Mouse (Mus musculus) layer of hippocampus, postnatal 10 days (tissue): ENCODE measurements around the gene Slc8a2. TPM values are rescaled to one million over a fixed set of nuclear protein-coding genes. Genes with fewer than 3 reads are reported as not detected.

ENCODE experiments used
- DNase-seq, 2 experiments: peaks; one replicate each; pipeline ENCODE4 v3.0.0; 2021; ENCODE audit warnings: low spot score in 2 of 2
- long read RNA-seq: library from polyadenylated mRNA; stranded (forward); transcript quantifications from one replicate; pipeline ENCODE4 v2.0.0, GENCODE M21; 2023
- total RNA-seq, 2 experiments: library from RNA; stranded (reverse); gene quantifications; 2 replicates each; pipeline ENCODE4 v1.2.3; 2021

Slc8a2 gene
- 100 to 1,000 TPM; 282 to 292 TPM for total RNA-seq
- long read RNA-seq, full-length matches to known transcripts, result 2 of 7 reads
- long read RNA-seq, partial matches to known transcripts, result 0 of 7 reads
- long read RNA-seq, other reads (novel, unspliced or antisense), result 5 of 7 reads

DNA sequence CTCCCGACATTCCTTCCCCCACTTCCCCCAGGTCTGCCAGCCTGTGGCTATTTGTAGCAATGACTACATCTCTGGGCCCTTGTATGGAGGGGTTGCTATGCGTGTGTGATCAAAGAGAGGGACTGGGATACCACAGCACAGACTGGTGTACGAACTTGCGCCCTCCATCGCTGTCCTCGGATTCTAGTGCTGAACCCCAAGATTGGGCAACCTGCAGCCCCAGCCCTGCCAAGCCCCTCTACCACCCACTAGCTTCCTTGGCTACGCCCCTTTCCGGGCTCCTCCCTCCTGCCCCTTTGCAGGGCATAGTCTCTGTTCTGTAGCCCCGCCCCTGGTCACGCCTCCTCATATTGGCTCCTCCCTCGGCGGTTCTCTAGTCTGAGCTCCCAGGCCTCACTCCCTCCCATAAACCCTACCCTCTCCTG, at the start of gene Slc8a2:
Gene Slc8a2, plus strand, starts transcription at position 406 of the 425 bp plus-strand sequence.
- peak; percentile 88 to 91 for DNase-seq

GRCm38 (mm10) chr7:16079947-16080346, 49.7 kb upstream of the Slc8a2 start:
- DNase-seq, result no peak

DNA sequence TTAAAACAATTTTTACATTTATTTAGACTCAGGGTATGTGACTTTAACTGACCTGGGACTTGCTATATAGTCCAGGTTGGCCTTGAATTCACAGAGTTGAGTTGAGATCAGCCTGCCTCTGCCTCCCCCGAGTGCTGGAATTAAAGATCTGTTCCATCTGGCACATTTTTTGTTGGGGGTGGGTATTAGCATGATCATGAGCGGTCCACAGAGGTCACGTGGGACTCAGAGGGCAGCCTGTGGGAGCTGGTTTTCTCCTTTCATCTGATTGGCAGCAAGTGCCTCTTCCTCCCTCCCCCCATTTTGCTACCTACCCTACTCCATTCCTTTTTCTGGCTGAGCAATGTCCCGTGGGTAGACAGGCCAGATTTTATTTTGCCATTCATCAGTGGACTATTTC, 49.0 kb upstream of the Slc8a2 start:
- DNase-seq, result no peak

GRCm38 (mm10) chr7:16083361-16083760, 46.3 kb upstream of the Slc8a2 start:
- no peak for DNase-seq

- no peak for DNase-seq
These were observed 42.0 kb upstream of the Slc8a2 start for GRCm38 (mm10) chr7:16087587-16087986.

- no peak for DNase-seq
These were observed 35.0 kb upstream of the Slc8a2 start for GRCm38 (mm10) chr7:16094592-16094991.

GRCm38 (mm10) chr7:16098021-16099017, 31.3 kb upstream of the Slc8a2 start, which contains the start of gene Napa:
Gene Napa (plus strand): TSS chr7:16098458.
- peak; percentile 95 to 97 for DNase-seq

- DNase-seq, result no peak
These were observed 29.7 kb upstream of the Slc8a2 start for GRCm38 (mm10) chr7:16099901-16100300.

DNA sequence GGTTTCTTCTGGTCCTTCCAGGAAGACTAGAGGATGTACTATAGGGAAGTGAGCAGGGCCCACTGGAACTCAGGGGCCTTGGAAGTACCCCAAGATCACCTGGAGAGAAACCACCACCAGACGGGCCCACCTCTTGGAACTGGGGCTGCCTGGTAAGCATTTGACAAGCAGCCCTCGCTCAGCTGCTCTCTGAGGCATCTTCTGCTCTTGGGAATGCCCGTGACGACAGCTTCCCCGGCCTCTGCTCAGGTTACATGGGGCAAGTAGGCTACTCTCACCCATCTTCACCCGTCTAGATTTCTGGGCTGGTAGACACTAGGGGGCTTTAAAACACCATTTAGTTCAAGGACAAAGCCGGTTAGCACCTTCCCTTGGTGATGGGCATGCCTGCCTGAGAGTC, 28.5 kb upstream of the Slc8a2 start:
- DNase-seq, result no peak

GRCm38 (mm10) chr7:16101726-16102475, 27.7 kb upstream of the Slc8a2 start:
- DNase-seq, result no peak

DNA sequence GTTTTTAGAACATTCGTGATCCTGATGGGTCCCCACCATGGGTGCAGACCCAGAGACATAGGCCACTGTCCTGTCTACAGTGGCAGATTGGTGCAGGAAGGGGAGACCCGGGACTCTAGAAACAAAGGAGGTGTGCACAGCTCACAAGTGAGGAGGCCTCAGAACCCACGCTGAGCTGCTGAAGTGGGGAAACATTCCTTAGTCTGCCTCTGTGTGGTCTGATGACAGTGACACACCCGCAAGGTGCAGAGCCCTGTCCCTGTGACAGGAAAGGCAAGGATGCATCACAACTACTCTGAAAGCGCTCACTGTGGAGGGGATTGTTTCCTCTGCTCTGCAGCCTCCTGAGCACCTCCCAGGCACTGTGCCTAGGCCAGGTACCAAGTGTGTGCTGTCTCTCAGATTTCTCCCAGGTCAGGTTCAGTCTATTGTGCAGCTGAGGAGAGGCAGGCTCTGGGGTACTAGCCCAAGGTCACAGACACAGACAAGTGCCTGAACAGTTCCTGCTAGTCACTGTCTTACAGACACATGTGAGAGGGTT, 26.9 kb upstream of the Slc8a2 start:
- DNase-seq, result no peak

- peak; percentile 50 to 53 for DNase-seq
These were observed 25.9 kb upstream of the Slc8a2 start for GRCm38 (mm10) chr7:16103760-16104159.

DNA sequence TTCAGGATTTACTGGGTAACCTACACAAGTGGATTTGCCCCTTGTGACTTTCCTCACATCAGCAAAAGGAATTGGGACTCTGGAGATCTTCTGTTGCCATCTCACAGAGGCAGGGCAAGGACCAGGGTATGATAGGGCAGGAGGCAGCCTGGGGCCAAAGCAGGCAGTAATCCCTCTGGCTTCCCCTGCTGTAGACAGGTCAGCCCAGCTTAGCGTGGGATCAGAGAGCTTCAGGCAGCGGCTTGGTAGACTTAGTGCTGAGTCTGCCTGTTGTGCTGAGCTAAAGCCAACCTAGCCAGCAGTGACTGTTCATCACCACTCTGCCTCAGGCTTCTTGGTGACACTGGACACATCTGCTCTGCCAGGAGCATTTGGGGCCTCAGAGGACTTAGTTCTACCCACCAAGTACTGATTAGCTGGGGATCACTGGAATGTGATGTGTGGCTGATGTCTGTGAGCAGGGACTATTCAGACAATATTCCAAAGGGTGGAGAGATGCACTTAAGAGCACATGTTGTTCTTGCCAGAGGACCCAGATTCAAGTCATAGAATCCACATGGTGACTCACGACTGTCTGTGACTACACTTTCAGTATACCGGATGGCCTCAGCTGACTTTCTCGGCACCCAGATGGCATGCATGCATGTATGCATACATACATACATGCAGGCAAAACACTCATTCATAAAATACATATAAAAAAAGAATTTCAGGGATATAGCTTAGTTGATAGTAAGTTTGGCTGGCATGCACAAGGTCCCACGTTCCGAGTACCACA, 24.8 kb upstream of the Slc8a2 start:
- DNase-seq, result no peak

- DNase-seq, result peak; percentile 57 to 69
These were observed 20.6 kb upstream of the Slc8a2 start for GRCm38 (mm10) chr7:16108886-16109542.

DNA sequence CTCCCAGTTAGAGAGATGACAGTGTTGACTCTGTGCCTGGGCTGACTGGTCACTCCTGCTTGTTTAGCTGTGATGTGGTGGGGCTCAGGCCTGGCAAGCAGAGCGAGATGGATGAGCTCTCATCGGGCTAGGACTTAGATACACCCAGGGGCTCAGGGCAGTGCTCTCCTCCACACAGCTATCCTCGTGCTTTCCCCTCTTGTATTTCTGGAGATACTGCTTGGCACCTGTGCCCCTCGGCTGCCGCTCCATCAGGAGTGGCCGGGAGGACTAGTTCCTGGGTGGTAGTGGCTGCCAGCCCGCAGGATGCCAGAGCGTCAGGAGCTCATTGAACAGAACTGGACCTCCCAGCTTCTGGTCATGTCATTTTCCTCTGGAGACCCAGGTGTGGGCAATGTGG, 19.5 kb upstream of the Slc8a2 start:
- no peak for DNase-seq

DNA sequence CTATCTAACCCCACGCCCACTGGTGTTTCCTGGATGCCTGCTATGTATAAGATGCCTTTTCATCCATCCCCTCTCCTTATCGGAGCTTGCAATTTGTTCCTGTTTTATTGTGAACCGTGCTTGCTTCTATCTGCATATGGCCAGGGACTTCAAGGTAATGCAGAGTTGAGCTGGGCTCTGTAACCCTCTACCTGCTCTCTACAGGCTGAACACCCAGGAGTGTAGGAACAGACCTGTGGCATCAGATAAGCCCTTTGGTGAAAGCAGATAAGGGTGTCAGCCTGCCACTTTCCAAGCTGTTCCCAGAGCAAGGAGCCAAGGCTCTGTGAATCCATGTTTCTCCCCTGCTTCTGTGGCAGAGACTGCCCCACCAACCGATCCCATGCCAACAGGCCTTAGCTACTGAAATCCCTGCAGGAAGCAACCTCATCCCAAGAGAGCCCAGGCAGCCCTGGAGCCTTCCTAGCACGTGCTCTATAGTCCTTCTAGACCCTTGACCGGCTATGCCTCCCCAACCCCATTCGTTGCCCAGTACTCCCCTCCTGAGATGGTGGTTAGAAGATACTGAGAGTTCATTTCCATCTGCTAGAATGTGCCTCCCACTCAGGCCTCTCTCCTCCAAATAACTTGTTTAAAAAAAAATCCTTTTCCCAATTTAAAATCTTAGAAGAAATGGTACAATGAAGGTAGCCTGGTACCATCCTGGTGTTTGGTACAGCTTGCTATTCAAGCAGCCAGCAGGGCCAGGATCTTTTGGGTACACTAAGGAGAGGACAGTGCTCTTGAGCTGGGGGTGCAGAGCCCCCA, 18.1 kb upstream of the Slc8a2 start:
- DNase-seq, result no peak

DNA sequence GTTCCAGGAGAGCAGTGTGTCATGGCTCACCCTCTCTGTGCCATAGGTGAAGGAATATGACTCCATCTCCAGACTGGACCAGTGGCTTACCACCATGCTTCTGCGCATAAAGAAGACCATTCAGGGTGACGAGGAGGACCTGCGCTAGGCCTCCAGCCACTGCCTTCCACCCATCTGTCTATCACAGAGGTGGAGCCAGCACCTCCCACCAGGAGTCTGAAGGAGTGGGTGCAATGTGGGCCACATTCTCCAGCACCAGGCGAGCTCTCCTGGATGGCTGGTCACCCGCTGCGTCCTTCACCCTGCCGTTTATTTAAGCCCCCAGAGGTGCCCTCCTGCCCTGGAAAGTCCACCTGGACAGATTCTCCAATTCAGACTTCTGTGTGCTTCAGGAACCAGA, 13.2 kb upstream of the Slc8a2 start:
- DNase-seq, result no peak

GRCm38 (mm10) chr7:16117100-16117499, 12.5 kb upstream of the Slc8a2 start:
- DNase-seq, result no peak

DNA sequence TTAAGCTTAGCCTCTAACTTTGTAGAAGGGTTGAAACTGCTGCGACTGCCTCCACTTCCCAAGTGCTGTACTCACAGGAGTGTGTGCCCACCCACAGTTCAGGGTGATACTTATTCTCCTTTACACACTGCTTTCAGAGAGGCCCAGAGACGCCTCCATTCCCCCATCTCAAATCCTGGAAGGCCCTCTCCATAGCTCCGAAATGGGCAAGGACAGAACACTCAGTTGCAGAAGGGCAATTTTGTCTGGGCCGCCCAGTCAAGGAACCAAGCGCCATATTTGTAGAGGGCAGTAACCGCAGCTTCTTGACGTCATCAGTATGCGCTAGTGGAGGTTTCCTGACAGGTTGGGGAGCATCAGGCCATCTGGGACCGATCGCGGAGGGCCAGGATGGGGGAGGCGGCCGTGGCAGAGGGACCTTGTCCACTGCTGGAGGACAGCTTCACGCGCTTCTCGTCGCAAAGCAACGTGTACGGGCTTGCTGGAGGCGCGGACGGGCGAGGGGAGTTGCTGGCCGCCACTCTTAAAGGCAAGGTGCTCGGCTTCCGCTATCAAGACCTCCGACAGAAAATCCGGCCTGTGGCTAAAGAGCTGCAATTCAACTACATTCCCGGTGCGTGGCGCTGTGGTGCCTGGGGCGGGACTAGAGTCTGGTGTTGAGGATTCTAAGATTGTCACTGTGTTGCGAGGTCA, 9.9 kb upstream of the Slc8a2 start, which contains the start of gene Kptn:
Gene Kptn, plus strand, starts transcription at position 327 of the 693 bp plus-strand sequence.
- DNase-seq, result peak; percentile 96
